8 mouse cellular contexts compared by ENCODE assay signal in genomic region chr7:98489131-98489530, GRCm38 (mm10). TPM values are rescaled to one million over a fixed set of nuclear protein-coding genes. Genes with fewer than 3 reads are reported as not detected.
DNase-seq lines count a peak whose midpoint lies in the region; ATAC-seq and TF ChIP-seq lines count a peak whose summit lies in the region.

TSS of gene Lrrc32 (plus strand) at chr7:98489283.

- WGBS in embryonic facial prominence, embryonic 15.5 days: 57% methylated on average over 6 of the region's 6 CpGs
- WGBS in hindbrain, embryonic 13.5 days: 53% methylated on average over 6 of the region's 6 CpGs
- 59% methylated on average over 6 of the region's 6 CpGs for WGBS in midbrain, embryonic 11.5 days

- peak within 1 kb of the TSS; percentile 92 for H3K4me2 ChIP-seq in embryonic facial prominence, embryonic 15.5 days (replicated peaks)
- H3K4me2 ChIP-seq in hindbrain, embryonic 13.5 days: peak within 1 kb of the TSS; percentile 71
- H3K4me2 ChIP-seq in midbrain, embryonic 11.5 days: peak within 1 kb of the TSS; percentile 84

- H3K4me1 ChIP-seq in testis, adult 2 months (ENCODE audit: control insufficient read depth, insufficient read depth, low read length): peaks cover 8% of the 10 kb centered on the region
- peaks cover 45% of the 10 kb centered on the region for H3K4me1 ChIP-seq in embryonic facial prominence, embryonic 15.5 days
- H3K4me1 ChIP-seq in hindbrain, embryonic 13.5 days (replicated peaks): peaks cover 21% of the 10 kb centered on the region
- peaks cover 3% of the 10 kb centered on the region for H3K4me1 ChIP-seq in midbrain, embryonic 11.5 days (ENCODE audit: control insufficient read depth, insufficient read depth, low read length)

- no peak for DNase-seq in testis, postnatal 14 days (ENCODE audit: low spot score)
- no peak for DNase-seq in midbrain, embryonic 11.5 days (ENCODE audit: low spot score, missing footprints)
- DNase-seq in urinary bladder, postnatal 4 days (ENCODE audit: low spot score in 2 of 2): no peak
- no peak for DNase-seq in Muller cell, postnatal 12 days (ENCODE audit: inconsistent ontology term)
- DNase-seq in frontal cortex, postnatal 10 days (ENCODE audit: low spot score in 2 of 2): no peak

- no peak for TF ChIP-seq CTCF in testis, adult 2 months (IDR thresholded peaks at IDR 0.05; ENCODE audit: control insufficient read depth, insufficient read depth, insufficient replicate concordance, low read depth, low read length)

- no peaks in the 10 kb centered on the region; the same call in 1 of the 2 replicates for H3K27me3 ChIP-seq in testis, adult 2 months (ENCODE audit: control insufficient read depth, insufficient read depth, low read length)
- H3K27me3 ChIP-seq in embryonic facial prominence, embryonic 15.5 days: no peaks in the 10 kb centered on the region
- peaks cover 24% of the 10 kb centered on the region for H3K27me3 ChIP-seq in hindbrain, embryonic 13.5 days
- peaks cover 12% of the 10 kb centered on the region; the same call in 1 of the 2 replicates for H3K27me3 ChIP-seq in midbrain, embryonic 11.5 days (ENCODE audit: control insufficient read depth, insufficient read depth, low read length)

- peak within 1 kb of the TSS; percentile 4 for H3K9ac ChIP-seq in embryonic facial prominence, embryonic 15.5 days
- H3K9ac ChIP-seq in hindbrain, embryonic 13.5 days: peak within 1 kb of the TSS; percentile 69
- H3K9ac ChIP-seq in midbrain, embryonic 11.5 days (ENCODE audit: low read length): peak within 1 kb of the TSS; percentile 69

- no peak for TF ChIP-seq POLR2A in testis, adult 2 months (IDR thresholded peaks at IDR 0.05; ENCODE audit: control insufficient read depth, low read depth, low read length)

- ATAC-seq in embryonic facial prominence, embryonic 15.5 days (ENCODE audit: insufficient number of reproducible peaks, low FRiP score, low TSS enrichment, low read depth): peak; percentile 13; the same call in 1 of the 2 replicates
- peak; percentile 41; the same call in 1 of the 2 replicates for ATAC-seq in hindbrain, embryonic 13.5 days (ENCODE audit: low FRiP score)
- ATAC-seq in midbrain, embryonic 11.5 days (ENCODE audit: low FRiP score): 0 out of 2 replicates have a peak, but pooled peaks have one; percentile 20

- H3K9me3 ChIP-seq in embryonic facial prominence, embryonic 15.5 days (replicated peaks): no peaks in the 10 kb centered on the region
- no peaks in the 10 kb centered on the region for H3K9me3 ChIP-seq in hindbrain, embryonic 13.5 days
- H3K9me3 ChIP-seq in midbrain, embryonic 11.5 days (ENCODE audit: control insufficient read depth, low read length): no peaks in the 10 kb centered on the region

- peak within 1 kb of the TSS; percentile 52 for H3K4me3 ChIP-seq in testis, adult 2 months (ENCODE audit: control insufficient read depth, low read depth, low read length)
- H3K4me3 ChIP-seq in embryonic facial prominence, embryonic 15.5 days (replicated peaks): peak within 1 kb of the TSS; percentile 57
- peak within 1 kb of the TSS; percentile 52 for H3K4me3 ChIP-seq in hindbrain, embryonic 13.5 days
- H3K4me3 ChIP-seq in midbrain, embryonic 11.5 days (ENCODE audit: low read depth, low read length): peak within 1 kb of the TSS; percentile 41

- no peak within 1 kb of the TSS for H3K27ac ChIP-seq in testis, adult 2 months (ENCODE audit: control insufficient read depth, insufficient read depth, low read depth, low read length)
- no peak within 1 kb of the TSS for H3K27ac ChIP-seq in embryonic facial prominence, embryonic 15.5 days (replicated peaks)
- no peak within 1 kb of the TSS for H3K27ac ChIP-seq in hindbrain, embryonic 13.5 days
- H3K27ac ChIP-seq in midbrain, embryonic 11.5 days (ENCODE audit: low read depth, low read length): no peak within 1 kb of the TSS

- no peaks in the 10 kb centered on the region for H3K36me3 ChIP-seq in testis, adult 2 months (ENCODE audit: control insufficient read depth, insufficient read depth, low read length)
- no peaks in the 10 kb centered on the region for H3K36me3 ChIP-seq in embryonic facial prominence, embryonic 15.5 days
- H3K36me3 ChIP-seq in hindbrain, embryonic 13.5 days: no peaks in the 10 kb centered on the region
- no peaks in the 10 kb centered on the region for H3K36me3 ChIP-seq in midbrain, embryonic 11.5 days (ENCODE audit: control insufficient read depth, insufficient read depth, low read length)

RNA-seq across cellular contexts. Expression of gene Lrrc32, which starts in this region (rescaled TPM):
- polyA plus RNA-seq in testis, adult 2 months (2012; rRNA removed): 0.48 and 0.72 TPM in 2 replicates
- 7.3 and 8.1 TPM in 2 replicates for polyA plus RNA-seq in embryonic facial prominence, embryonic 15.5 days (2015; fragmentation: Nextera tagmentation; extraction: Ambion mirVana)
- polyA plus RNA-seq in hindbrain, embryonic 13.5 days (2015; fragmentation: Nextera tagmentation; extraction: Ambion mirVana): 3.1 and 3.9 TPM in 2 replicates
- polyA plus RNA-seq in midbrain, embryonic 11.5 days (2014; fragmentation: Nextera tagmentation; extraction: Ambion mirVana): 4.3 TPM in 2 replicates

Comparison
In these comparisons a context has a peak if more than half of its experiments do, and no peak if none do; other contexts are left out.
1. H3K9ac ChIP-seq: peak in every context shown above with its lines; median percentile 69 in hindbrain, embryonic 13.5 days; 69 in midbrain, embryonic 11.5 days; 4 in embryonic facial prominence, embryonic 15.5 days.